Mouse (Mus musculus) heart, embryonic 11.5 days (tissue): ENCODE data around the gene Frg2f1. TPM values are rescaled to one million over a fixed set of nuclear protein-coding genes. Genes with fewer than 3 reads are reported as not detected.

Source experiments
- ATAC-seq: fragments of 200-750 bp; cut with Nextera tagmentation; replicated peaks from 2 replicates; pipeline ENCODE4 v1.8.0; 2017; ENCODE audit warnings: moderate library complexity; ENCODE audit not compliant: insufficient number of reproducible peaks, low FRiP score, low TSS enrichment
- H3K27ac ChIP-seq: fragments of 300-500 bp; sonication (generic); 2 replicates; pipeline ENCODE4 v1.5.1; 2014; ENCODE audit warnings: mild to moderate bottlenecking, low read depth, low read length
- H3K27me3 ChIP-seq: fragments of 300-500 bp; sonication (generic); 2 replicates; pipeline ENCODE4 v1.6.1; 2014; ENCODE audit warnings: mild to moderate bottlenecking, low read length, mixed read lengths; ENCODE audit not compliant: control insufficient read depth, insufficient read depth
- H3K36me3 ChIP-seq: fragments of 300-500 bp; sonication (generic); 2 replicates; pipeline ENCODE4 v1.6.1; 2014; ENCODE audit warnings: mild to moderate bottlenecking, low read length, moderate library complexity, mixed read lengths; ENCODE audit not compliant: control insufficient read depth, insufficient read depth
- H3K4me1 ChIP-seq: fragments of 300-500 bp; sonication (generic); 2 replicates; pipeline ENCODE4 v1.6.1; 2014; ENCODE audit warnings: low read length; ENCODE audit not compliant: control insufficient read depth, insufficient read depth
- H3K4me2 ChIP-seq: fragments of 300-500 bp; sonication (generic); 2 replicates; pipeline ENCODE4 v1.6.1; 2014; ENCODE audit warnings: mild to moderate bottlenecking, moderate library complexity
- H3K4me3 ChIP-seq: fragments of 300-500 bp; sonication (generic); 2 replicates; pipeline ENCODE4 v1.5.1; 2014; ENCODE audit warnings: low read depth, low read length
- H3K9ac ChIP-seq: fragments of 300-500 bp; sonication (generic); 2 replicates; pipeline ENCODE4 v1.6.1; 2014; ENCODE audit warnings: mild to moderate bottlenecking, low read depth, low read length, moderate library complexity
- H3K9me3 ChIP-seq: fragments of 300-500 bp; sonication (generic); replicated peaks from 2 replicates; pipeline ENCODE4 v1.6.1; 2016; ENCODE audit warnings: low read length; ENCODE audit not compliant: control insufficient read depth
- WGBS: fragments of 180-500 bp; shearing (Covaris S2); extraction: QIAGEN DNeasy Blood & Tissue Kit; methylation state at CpG from one replicate; pipeline ENCODE4 v1.1.7; 2014; ENCODE audit not compliant: insufficient replicate concordance; 5-methylcytosine and 5-hydroxymethylcytosine counted together
- polyA plus RNA-seq: library from polyadenylated mRNA; unstranded; fragments of >200 nt; fragmentation: Nextera tagmentation; extraction: Ambion mirVana; gene quantifications from 2 replicates; pipeline ENCODE4 v1.2.1, GENCODE M21; 2014

Frg2f1 gene
- polyA plus RNA-seq, 1 experiment from 2014 or later, result 3.0 TPM

- Histone ChIP-seq H3K4me3 (no peak overlapping the region), H3K4me2 (no peak overlapping the region), H3K9me3 (no peaks in the 10 kb centered on the region), H3K27ac (no peak overlapping the region), H3K27me3 (no peaks in the 10 kb centered on the region), H3K36me3 (no peaks in the 10 kb centered on the region), H3K4me1 (no peaks in the 10 kb centered on the region), H3K9ac (no peak overlapping the region)
- ATAC-seq, result no peak
- WGBS, result 79% methylated on average over 1 of the region's 1 CpGs
These were observed 15.3 kb downstream of the Frg2f1 start for GRCm38 (mm10) chr4:119524010-119524409.

DNA sequence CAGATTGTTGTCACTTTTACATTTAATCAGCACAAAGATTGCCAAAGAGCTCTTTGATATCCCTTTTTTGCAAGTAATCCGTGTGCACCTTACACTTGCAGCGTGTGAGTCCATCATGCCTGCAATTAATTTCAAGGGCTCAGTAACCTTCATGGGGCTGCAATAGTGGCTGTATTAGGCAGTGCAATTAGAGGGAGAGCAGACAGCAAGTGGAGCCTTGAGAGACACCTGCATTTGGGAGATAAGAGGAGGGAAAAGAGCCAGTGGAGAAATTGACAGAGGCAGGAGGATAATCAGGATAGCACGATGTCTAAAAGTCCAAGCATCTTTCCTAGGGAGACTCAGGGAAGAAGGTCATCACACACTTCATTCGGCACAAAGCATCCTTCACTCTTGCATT lies 15.8 kb downstream of the Frg2f1 start:
- no peak for ATAC-seq
- 71% methylated on average over 4 of the region's 4 CpGs for WGBS

DNA sequence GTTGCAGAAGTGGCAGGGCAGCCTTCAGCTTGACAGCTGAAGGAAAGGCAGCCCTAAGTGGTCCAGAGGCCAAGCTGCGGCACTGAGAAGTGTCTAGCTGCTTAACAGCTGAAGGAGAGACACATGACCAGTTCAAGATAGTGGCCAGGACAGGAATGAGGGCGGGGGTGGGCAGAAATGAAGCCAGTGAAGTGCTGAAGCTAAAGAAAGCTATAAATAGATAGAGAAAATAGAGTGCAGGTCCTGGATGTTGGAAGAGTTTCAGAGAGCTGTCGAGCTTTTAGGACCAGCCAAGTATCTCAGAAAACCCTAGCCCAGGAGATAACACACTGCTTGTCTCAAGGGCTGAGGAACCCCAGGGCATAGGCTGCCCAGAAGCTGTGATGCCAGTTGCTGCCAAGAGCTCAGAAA lies 26.6 kb downstream of the Frg2f1 start:
- peak overlapping the region; percentile 36 for H3K4me2 ChIP-seq
- WGBS, result 17% methylated on average over 3 of the region's 3 CpGs
- no peak overlapping the region for H3K9ac ChIP-seq
- no peaks in the 10 kb centered on the region for H3K36me3 ChIP-seq
- H3K27ac ChIP-seq, result peak overlapping the region; percentile 86
- peaks cover 5% of the 10 kb centered on the region; the same call in 1 of the 2 replicates for H3K4me1 ChIP-seq
- H3K4me3 ChIP-seq, result 0 out of 2 replicates have a peak overlapping the region, but pooled peaks have one; percentile 6
- H3K27me3 ChIP-seq, result no peaks in the 10 kb centered on the region
- ATAC-seq, result peak; percentile 77
- H3K9me3 ChIP-seq, result no peaks in the 10 kb centered on the region

More for the DNA sequence above, 15.8 kb downstream of the Frg2f1 start:
- no peak overlapping the region for H3K4me2 ChIP-seq
- H3K9ac ChIP-seq, result no peak overlapping the region
- H3K36me3 ChIP-seq, result no peaks in the 10 kb centered on the region
- H3K4me1 ChIP-seq, result no peaks in the 10 kb centered on the region
- H3K27me3 ChIP-seq, result no peaks in the 10 kb centered on the region
- H3K4me3 ChIP-seq, result no peak overlapping the region
- no peak overlapping the region for H3K27ac ChIP-seq
- no peaks in the 10 kb centered on the region for H3K9me3 ChIP-seq

- no peak for ATAC-seq
- no peak overlapping the region for H3K4me3 ChIP-seq
- WGBS, result 73% methylated on average over 2 of the region's 2 CpGs
- no peaks in the 10 kb centered on the region for H3K9me3 ChIP-seq
- no peaks in the 10 kb centered on the region for H3K27me3 ChIP-seq
- no peak overlapping the region for H3K4me2 ChIP-seq
- H3K36me3 ChIP-seq, result no peaks in the 10 kb centered on the region
- no peak overlapping the region for H3K9ac ChIP-seq
- peaks cover 5% of the 10 kb centered on the region; the same call in 1 of the 2 replicates for H3K4me1 ChIP-seq
- H3K27ac ChIP-seq, result no peak overlapping the region
These were observed 27.7 kb downstream of the Frg2f1 start for GRCm38 (mm10) chr4:119511591-119511990.

DNA sequence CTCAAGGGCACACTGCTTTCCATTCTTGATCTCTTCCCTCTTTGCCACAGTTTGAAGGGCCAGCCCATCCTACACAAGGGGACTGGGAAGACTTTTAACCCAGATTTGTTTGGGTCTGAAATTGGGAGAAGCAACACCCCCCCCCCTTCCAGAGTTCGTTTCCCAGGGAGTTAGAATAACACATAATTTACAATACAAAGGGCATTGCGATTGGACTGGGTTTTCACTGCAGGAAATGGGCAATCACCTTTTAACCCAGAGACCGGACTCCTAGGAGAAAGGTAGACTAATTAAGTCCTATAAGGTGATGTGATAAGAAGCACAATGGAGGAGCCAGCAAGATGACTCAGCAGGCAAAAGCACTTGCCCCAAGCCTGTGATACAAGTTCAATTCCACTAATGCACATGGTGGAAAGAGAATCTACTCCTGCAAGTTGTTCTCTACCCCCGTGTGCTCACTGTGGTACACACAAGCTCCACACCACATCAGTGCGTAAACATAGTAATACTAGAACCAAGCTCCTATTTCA lies 40.9 kb downstream of the Frg2f1 start:
- H3K4me3 ChIP-seq, result no peak overlapping the region
- H3K27ac ChIP-seq, result no peak overlapping the region
- no peak overlapping the region for H3K9ac ChIP-seq
- peaks cover 10% of the 10 kb centered on the region; the same call in 1 of the 2 replicates for H3K27me3 ChIP-seq
- 65% methylated on average over 5 of the region's 5 CpGs for WGBS
- H3K4me2 ChIP-seq, result no peak overlapping the region
- H3K36me3 ChIP-seq, result no peaks in the 10 kb centered on the region
- no peaks in the 10 kb centered on the region for H3K4me1 ChIP-seq
- H3K9me3 ChIP-seq, result no peaks in the 10 kb centered on the region
- no peak for ATAC-seq

- WGBS, result 36% methylated on average over 10 of the region's 10 CpGs
- Histone ChIP-seq H3K27ac (no peak overlapping the region), H3K4me3 (peak overlapping the region; percentile 61), H3K4me1 (peaks cover 5% of the 10 kb centered on the region; the same call in 1 of the 2 replicates), H3K4me2 (peak overlapping the region; percentile 80), H3K36me3 (no peaks in the 10 kb centered on the region), H3K9ac (peak overlapping the region; percentile 67; the same call in 1 of the 2 replicates), H3K27me3 (peaks cover 23% of the 10 kb centered on the region), H3K9me3 (no peaks in the 10 kb centered on the region; the same call in 1 of the 2 replicates)
- ATAC-seq, result no peak
These were observed 46.4 kb downstream of the Frg2f1 start for GRCm38 (mm10) chr4:119492933-119493327.

DNA sequence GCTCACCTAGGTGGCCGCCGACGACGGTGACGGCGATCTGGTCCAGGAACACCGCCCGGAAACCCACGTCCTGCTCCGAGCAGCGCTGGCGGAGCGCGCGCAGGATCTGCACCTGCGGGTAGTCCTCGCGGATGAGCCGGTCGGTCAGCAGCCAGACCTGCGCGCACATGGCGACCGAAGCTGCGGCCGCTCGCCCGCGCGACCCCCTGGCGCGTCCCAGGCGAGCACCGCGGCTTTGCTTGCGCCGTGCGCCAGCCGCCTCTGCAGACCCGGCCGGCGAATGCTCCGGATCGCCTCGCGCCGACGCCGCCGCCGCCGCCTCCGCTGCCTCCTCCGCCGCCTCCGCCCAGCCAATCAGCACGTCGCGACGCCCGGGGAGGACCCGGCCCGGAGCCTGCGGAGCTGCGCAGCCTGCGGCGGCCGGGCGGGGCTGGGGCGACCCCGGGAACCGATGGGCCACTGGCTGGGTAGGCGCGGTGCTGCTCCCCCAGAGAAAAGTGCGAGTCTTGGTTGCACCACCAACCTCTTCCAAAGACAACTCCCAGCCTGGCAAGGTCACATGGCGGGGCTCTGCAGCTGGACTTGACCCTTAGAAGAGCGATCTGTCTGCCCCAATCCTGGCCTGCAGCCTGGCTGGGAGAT lies 46.9 kb downstream of the Frg2f1 start, which contains the start of gene Rimkla:
Gene Rimkla (minus strand): TSS at position 338 of the 642 bp plus-strand sequence.
- Histone ChIP-seq H3K4me1 (peaks cover 5% of the 10 kb centered on the region; the same call in 1 of the 2 replicates), H3K9me3 (no peaks in the 10 kb centered on the region; the same call in 1 of the 2 replicates), H3K27ac (no peak within 1 kb of the TSS), H3K4me2 (peak within 1 kb of the TSS; percentile 80), H3K4me3 (peak within 1 kb of the TSS; percentile 61), H3K36me3 (no peaks in the 10 kb centered on the region), H3K9ac (peak within 1 kb of the TSS; percentile 67), H3K27me3 (peaks cover 23% of the 10 kb centered on the region)
- ATAC-seq, result peak; percentile 66
- under 1% methylated on average over 76 of the region's 77 CpGs for WGBS

- Histone ChIP-seq H3K4me3 (no peak overlapping the region), H3K9me3 (no peaks in the 10 kb centered on the region; the same call in 1 of the 2 replicates), H3K36me3 (no peaks in the 10 kb centered on the region), H3K4me1 (peaks cover 5% of the 10 kb centered on the region; the same call in 1 of the 2 replicates), H3K27me3 (peaks cover 23% of the 10 kb centered on the region), H3K27ac (no peak overlapping the region), H3K4me2 (no peak overlapping the region), H3K9ac (no peak overlapping the region)
- no peak for ATAC-seq
- WGBS, result 68% methylated on average over 3 of the region's 3 CpGs
These were observed 48.5 kb downstream of the Frg2f1 start for GRCm38 (mm10) chr4:119490806-119491205.
